Mouse (Mus musculus) right cerebral cortex, postnatal 14 days (tissue): ENCODE data around the gene Prps2.
"Not testable (repeated sequence)": the region's sequence is repeated elsewhere in the genome, so short reads cannot be mapped to it uniquely, and the experiment has no call there.

Experiments
- DNase-seq: peaks from one replicate; pipeline ENCODE4 v3.0.0; 2022

Gene Prps2

DNA sequence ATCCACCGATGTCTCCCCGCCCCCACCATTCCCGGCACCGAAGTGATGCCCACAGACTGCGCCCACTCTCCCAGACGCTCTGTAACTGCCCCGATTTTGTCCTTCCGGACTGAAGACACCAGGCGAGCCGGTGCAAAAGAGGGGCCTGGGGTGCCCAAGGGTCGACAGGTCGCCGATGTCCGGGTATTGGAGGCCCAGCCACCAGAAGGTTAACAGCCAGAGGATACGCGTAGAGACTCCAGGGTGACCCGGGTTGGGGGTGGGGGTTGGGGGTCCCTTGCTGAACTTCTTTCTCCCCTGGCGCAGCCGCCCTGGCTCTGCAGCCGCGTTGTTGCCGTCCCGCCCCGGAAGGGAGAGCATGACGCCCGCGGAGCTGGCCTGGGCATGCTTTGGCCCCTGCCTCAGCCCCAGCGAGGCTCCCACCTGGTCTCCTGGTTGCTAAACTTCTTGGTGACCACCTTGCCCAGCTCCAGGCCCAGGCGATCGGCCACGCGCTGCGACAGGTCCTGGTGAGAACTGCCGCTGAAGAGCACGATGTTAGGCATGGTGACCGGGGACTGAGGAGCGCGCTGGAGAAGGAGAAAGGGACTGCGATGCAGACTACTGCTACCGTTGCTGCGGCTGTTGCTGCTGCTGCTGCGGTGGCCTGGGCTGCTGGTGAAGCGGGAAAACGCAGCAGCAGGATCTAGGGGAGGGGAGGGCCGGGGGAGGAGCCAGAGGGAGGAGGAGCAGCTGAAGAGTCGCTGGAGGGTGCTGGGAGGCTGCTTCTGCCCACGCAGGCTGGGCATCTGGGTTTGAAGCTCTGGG is at the start of gene Prps2:
TSS of gene Prps2 (minus strand) at position 703 of the 807 bp plus-strand sequence.
- DNase-seq = peak; percentile 23

DNA sequence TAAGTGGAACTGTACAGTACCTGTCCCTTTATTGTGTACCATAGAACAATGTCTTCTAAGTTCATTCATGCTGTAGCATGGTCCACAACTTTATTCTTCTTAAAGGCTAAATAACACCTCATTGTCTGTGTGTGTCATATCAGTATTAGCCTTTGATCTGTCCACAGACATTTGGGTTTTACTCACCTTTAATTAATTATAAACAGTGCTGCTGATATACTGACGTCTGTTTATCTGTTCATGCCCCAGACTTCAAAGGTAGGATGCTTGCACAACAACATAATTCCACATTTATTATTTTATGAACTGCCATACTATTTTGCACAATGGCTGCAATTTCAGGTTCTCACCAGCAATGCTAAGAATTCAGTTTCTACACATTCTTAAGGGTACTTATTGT is 35.1 kb upstream of the Prps2 start:
- DNase-seq = no peak

DNA sequence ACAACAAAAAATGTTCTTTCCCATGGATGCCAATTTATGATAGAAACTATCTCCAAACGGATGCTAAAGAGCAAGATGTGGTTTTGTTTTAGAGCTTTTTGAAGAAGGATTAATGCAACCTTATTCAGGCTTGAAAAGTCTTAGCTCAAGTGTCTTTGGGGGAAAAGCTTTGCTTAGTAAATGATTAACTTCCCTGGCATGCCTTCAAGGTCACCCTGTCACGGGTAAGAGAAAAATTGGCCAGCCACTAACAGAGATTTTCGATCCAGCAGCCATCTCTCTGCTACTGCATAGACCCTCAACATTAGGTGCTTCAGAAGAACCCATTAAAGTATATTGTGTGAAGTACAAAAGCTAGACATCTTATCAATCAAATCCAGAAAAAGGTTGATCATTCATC is 12.4 kb upstream of the Prps2 start:
- no peak for DNase-seq

DNA sequence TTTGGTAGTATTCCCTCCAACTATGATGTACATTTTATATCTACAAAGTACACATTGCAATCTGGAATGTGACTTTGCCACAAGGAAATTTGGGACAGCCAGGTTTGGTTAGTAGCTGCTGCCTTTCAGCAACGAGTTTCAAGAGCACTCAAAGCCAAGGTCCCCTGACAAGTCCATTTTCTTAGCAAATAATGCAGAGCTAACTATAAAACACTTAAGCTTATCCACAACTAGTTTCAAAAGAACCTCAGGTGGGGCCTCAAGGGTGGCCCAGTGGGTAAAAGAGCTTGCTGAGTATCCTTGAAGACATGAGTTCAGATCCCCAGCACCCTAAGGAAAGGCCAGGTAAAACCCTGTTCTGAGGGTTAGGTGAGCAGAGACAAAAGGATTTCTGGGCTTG is 4.1 kb upstream of the Prps2 start:
- no peak for DNase-seq

DNA sequence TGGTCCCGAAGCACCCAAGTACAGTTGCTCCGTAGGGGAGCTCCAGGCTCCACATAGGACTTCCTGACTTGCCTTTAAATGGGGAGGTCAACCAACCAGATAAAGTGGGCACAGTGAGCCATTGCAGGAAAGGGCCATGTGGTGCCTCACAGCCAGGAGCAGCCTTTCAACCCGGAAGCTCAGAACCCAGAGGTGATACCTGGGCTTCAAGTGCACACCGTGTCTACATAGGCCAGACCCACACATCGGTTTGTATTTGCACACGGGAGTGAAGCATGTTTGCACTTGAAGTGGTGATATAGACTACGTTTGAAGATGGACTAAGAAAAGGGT is 271 bp upstream of the Prps2 start:
- DNase-seq = no peak

DNA sequence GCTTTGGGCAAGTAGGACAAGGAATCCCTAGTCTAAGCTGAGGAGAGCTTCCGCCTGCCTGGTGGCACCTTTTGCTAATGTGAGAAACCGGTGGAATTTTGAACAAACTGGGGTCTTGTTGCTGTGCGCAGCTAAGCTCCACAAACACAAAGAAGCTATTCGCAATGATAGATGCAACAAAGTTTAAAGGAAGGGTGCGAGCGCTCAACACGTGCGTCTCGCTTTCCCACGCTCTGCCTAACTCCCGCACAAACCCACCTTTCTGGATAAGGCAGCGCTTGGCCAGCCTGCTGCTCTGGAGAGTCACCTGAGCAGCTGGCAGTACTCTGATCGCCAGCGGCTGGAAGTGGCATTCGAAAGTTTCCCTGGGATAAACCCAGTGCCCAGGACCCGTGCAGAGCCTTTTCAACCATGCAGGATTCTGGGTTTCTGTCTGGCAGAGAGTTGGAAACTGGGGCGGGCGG is 934 bp downstream of the Prps2 start:
- no peak for DNase-seq

DNA sequence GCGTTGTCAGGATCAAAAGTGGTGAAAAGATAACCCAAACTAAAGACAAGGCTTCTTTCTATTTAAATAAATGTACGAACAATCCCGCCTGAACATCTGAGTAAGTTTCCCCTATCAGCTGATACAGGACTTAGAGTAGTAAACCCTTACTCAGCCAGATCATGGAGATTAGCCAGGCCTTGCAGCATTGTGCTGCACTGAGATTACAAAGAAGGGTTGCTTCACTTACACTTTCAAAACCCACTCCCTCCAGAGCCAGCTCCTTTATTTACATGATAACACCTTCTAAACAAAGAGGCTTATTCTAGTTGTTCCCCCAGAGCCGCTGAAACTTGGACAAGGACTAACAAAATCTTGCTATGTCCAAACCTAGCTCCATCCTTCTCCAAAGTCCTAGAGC is 2.5 kb downstream of the Prps2 start:
- DNase-seq = no peak

DNA sequence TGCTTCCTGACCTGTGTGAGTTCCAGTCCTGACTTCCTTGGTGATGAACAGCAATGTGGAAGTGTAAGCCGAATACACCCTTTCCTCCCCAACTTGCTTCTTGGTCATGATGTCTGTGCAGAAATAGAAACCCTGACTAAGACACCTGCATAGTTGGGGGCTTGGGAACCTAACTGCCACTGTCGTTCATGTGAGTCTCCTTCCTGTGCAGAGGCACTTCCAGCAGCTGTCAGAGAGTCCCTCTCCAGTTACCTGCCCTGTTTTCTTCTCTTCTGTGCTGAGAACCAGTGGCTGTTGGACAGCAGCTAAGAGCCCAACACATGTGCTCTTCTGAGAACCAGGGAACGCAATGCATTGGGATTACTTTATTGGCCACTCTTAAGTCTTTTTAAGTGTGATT is 21.3 kb downstream of the Prps2 start:
- not testable (repeated sequence) for DNase-seq

DNA sequence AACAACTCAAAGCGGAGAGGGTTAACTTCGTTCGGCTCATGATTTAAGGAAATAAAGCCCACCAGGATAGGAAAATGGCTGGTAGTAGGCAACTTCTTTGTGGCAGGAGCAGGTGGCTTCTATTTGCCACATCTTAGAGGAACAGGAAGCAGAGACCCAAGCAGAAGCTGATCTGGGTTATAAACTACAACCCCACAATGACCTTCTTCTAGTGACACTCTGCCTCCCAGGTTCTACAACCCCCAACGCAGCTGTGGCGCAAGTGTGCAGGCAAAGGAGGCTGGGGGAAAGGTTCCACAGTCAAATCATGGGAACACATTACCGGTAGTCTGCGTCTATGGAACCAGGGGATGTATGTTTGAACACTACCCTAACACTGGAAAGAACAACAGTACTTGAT is 22.8 kb downstream of the Prps2 start:
- no peak for DNase-seq

DNA sequence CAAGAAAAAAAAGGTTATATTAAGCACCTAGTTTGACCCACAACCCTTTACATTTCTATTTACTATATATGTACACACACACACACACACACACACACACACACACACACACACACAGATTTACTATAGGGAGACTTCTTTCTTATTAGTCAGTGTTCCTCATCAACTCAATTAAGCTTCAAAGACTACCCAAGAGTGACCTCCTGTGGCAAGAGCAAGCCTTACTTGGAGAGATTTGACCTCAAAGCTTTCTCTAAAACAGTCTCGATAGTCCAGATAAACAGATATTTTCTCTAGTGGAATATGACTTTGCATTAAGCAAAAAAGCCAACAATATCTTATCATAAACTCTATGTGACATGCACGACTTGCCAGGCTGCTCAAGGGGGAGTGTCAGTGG is 25.1 kb downstream of the Prps2 start:
- DNase-seq = no peak

DNA sequence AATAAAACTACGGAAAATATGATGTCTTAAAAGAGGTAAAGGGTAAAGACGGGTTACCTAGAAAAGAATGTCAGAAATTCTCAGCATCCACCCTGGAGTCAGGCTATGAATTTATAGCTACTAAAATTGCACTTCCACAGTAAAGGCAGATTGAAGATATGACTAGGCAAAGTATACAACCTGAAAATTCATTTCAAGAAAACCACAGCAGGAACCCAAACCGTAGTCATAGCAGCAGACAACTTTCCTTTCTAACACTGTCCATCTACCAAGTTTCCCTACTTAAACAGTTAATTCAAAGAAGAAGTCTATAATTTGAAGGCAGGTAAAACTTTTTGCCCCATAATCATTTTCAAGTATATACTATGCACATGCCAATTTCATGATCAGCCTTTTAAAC is 26.6 kb downstream of the Prps2 start:
- DNase-seq = no peak

DNA sequence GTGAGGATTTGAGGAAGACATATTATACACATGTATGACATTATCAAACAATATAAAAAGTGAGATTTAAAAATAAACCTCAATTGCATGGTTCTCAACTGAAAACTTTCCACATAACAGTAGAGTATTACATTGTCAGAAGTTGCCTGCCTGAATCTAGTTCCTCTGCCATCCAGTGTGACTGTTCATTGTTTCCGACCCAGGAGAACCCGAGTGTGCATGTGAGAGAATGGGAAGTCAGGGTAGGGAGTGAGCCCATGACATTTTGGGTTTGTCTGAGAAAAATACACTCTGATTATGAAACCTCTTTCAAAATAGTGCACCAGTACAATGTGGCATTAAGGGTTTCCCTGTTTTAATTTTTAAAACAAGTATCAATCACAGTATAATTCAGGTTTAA is 28.9 kb downstream of the Prps2 start:
- DNase-seq = no peak

DNA sequence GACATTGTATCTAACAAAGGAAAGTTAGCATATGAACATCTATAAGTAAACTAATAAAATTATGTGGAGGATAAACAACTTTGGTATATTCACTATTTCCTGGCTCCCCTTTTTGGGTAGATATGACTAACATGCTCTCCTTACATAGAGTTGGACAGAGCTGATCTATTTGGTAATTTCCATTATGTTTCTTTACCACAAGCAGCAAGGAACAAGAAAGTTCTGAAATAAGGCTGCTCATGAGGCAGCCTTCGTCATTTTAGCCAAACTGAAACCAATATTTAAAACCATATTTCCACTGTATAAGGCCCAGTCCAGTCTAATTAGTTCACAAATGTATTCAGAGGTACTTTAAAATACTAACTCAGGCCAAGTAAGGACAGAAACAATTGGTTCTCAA is 36.1 kb downstream of the Prps2 start:
- no peak for DNase-seq

DNA sequence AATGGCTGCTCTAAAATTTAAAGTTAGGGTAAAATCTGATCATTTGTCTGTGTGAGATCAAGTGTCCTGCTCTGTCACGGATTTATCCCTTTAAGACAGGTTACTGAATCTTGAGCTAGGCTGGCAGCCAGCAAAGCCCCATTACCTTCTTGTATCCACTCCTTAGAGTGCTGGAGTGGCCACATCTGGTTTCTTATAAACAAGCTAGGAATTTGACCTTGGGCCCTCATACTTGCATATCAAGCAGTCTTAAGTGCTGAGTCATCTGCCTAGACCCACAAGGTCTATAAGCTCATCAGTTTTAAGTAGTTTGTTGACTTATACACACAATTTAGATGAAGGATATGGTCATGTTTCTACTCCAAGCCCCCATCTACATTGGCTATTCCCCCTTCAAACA is 38.2 kb downstream of the Prps2 start:
- DNase-seq = no peak

DNA sequence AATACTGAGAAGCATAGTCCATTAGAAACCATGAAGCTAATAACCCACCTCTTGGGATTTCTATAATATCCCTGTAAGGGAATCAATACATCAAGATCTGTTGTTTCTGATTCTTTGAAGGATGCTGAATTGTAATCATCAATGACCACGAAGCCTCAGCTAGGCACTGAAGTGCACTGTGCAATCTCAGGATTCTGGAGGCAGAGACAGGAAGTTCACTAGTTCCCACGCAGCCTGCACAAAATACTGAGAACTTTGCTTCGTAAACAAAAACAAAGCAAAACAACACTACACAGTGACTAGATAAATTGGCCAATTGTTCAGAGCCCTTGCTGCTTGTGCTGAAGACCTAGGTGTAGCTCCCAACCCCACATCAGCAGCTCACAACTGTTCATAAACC is 40.7 kb downstream of the Prps2 start:
- DNase-seq = no peak

DNA sequence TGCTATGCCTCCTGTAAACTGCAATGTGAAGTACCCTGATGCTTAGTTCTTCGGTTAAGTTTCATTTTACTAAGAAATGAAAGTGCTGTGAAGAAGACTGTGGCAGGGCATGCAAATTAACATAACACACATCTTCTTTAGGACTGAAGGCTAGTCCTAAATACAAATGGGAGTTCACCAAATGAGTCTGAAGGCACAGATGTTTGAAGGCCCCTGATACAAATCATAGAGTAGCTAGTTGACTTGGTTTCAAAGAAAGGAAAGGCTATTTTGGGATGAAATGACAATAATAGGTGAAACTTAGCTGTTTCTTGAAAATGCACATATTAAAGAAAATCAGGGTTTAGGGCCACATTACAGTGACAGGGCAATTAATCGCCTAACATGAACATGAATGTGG is 42.4 kb downstream of the Prps2 start:
- no peak for DNase-seq

DNA sequence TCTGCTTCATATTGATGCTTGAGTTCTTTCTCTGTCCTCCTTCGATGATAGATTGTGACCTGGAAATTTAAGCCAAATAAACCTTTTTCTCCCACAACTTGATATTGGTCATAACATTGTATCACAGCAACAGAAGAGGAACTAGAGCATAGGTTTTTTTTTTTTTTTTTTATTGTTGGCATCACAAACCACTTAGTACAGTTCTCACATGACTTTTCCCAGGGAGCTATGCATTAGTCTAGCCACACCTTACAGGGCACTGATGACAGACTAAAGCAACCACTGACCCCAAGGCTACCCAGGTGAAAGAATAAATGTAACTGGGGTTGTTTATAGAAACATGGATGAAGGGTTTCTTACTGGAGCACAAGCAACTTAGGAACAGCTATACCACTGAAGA is 44.6 kb downstream of the Prps2 start:
- no peak for DNase-seq

DNA sequence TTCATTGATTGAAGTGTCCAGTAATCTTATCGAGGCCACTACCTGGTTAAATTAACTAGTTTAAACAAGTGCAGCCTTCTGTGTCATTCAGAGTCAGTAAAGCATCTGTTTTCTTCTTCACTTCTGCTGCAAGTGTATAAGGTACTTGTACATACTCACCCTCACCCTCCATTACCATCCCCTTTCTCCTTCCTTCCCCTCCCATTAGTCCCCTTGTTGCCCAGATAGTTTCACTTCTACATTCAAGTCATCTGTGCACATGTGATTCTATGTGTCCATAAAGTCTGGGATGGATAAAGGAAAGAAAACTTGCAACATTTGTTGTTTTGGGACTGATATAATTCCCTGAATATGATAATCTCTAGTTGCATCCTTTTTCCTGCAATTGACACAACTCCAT is 48.0 kb downstream of the Prps2 start:
- no peak for DNase-seq

DNA sequence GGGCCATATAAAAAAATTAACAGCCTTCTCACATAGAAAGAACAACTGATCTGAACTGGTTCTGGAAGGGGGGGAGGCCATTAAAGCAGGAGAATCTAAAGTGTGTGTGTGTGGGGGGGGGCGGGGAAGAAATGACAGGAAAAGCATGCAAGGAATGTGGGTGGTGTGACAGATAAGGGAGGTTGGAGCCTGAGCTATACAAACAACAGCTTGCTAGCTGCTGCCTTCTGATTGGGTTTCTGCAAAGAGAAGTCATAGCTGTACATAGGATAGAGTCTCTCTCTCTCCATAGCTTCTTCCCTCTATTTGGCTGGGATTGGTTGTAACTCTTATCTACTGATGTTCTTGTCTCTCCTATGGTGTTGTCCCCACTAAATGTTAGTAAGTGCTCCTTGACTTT is 49.9 kb downstream of the Prps2 start:
- no peak for DNase-seq

DNA sequence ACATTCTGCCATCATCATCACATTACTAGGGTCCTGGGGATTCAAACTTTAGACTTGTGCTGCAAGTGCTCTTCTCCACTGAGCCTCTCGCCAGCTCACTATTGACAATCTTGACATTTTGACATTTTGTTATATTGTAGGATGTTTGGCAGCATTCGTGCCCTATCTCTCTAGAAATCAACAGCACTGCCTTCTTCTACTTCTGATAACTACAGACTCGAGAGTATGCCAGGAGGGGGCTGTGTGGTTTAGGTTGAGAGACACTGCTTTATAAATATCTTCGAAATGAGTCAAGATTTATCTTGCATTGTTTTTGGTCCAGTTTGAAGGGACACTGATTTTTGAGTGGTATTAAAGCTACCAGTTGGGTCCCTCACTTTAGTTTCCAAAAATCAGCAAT is 51.6 kb downstream of the Prps2 start:
- no peak for DNase-seq

DNA sequence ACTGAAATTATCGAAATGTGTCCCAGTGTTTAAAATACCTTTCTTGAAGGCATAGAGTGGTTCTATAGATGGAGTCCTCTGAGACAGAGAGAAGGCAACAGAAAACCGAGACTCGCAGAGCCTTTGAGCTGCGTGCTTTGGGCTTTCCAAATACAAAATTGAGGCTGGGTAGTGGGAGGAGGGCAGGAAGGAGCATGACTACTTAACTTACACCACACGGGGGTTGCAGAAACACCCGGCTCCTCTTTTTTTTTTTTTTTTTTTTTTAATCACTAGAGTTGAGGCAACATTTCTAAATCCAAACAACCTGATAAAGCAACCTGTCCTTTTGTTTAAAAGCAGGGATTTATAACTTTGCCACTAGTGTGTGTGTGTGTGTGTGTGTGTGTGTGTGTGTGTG is 52.1 kb downstream of the Prps2 start, which contains the start of gene Tlr7:
TSS of gene Tlr7 (minus strand) at position 160 of the 400 bp plus-strand sequence.
- no peak for DNase-seq

DNA sequence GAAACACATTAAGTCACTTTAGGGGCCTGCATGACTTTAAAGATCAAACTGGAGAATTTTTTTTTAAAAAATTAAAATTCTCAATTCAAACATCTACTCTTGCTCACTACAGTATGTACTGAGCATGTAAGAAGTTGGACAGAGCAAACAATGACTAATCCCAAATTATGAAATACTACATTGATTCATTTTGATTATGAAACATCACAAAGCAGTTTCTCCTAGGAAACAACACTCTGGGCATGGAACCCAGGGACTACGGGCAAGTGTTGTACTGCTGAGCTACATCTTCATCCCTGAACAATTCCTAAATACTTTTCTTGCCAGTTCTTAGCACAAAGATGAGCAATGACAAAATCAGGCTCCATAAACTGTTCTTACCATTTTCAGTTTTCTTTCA is 52.9 kb downstream of the Prps2 start:
- no peak for DNase-seq

DNA sequence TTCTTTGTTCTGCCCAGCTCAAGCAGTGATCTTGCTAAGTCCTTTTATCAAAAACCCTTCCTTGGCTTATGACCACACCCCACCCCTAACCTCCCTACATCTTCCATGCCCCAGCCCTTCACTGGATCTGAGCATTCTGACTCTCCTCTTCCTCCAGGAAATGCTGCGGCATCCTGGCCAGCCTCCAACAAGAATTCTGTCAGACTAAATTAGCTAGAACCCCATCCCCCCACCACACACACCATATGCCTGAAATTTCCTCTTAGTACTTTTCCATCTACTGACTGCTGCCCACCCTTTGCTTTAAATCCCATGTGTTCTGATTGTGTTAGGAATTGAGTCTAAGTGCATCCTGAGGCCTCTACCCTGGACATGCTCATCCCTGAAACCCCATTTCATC is 53.5 kb downstream of the Prps2 start:
- peak; percentile 21 for DNase-seq

DNA sequence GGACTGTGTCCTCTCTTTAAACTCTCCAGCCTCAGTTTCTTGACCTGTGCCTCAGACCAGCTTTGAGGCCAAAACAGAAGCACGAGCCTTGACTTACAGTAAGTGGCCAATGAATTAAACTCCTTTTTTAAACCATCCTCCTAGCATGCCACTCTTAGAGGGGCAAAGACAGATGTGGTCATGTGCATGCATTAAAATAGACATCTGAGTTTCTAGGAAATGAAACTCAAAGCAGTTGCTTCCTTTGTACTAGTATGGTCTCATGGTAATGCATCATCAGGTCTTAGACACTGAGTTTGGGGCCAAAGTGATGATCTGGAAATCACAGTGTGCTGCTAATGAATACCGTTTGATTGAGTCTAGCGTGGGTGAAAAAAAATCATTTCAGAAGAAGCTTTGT is 54.0 kb downstream of the Prps2 start:
- no peak for DNase-seq

DNA sequence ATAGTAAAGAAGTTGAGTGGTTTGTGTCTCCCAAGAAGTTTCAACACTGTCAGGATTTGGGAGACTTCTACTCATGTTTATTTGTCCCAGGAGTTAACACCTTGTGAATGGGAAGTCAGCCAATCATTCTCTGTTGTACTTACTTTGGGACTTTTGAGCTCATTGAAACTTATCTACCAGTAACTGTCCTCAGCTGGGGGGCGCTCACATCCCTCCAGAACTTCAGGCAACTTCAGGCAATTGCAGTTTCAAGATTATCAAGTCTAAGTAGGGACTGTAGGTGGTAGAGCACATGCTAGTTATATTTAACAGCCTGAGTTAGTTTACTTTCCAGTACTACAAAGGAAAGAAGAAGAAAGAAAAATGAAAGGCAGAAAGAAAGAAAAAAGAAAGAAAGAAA is 58.8 kb downstream of the Prps2 start:
- no peak for DNase-seq
